Mouse (Mus musculus) ES-Bruce4 (cell line): ENCODE data around the gene Ccdc84. TPM values are rescaled to one million over a fixed set of nuclear protein-coding genes. Genes with fewer than 3 reads are reported as not detected.

Experiments used
- H3K27ac ChIP-seq: 2 replicates; pipeline ENCODE4 v1.5.1; 2012; ENCODE audit warnings: low read length, inconsistent platforms; ENCODE audit not compliant: insufficient read depth
- H3K27me3 ChIP-seq: 2 replicates; pipeline ENCODE4 v1.6.1; 2012; ENCODE audit warnings: mild to moderate bottlenecking, low read length, inconsistent platforms; ENCODE audit not compliant: control insufficient read depth, poor library complexity, insufficient read depth, severe bottlenecking
- H3K36me3 ChIP-seq: 2 replicates; pipeline ENCODE4 v1.6.1; 2012; ENCODE audit warnings: inconsistent platforms, mild to moderate bottlenecking, low read length, moderate library complexity; ENCODE audit not compliant: control insufficient read depth, poor library complexity, insufficient read depth, severe bottlenecking
- H3K4me1 ChIP-seq: one replicate; pipeline ENCODE4 v1.8.1; 2011; ENCODE audit warnings: low read length; ENCODE audit not compliant: control insufficient read depth, insufficient read depth
- H3K4me3 ChIP-seq: 2 replicates; pipeline ENCODE4 v1.5.1; 2011; ENCODE audit warnings: low read depth, mild to moderate bottlenecking, low read length
- H3K9ac ChIP-seq: 2 replicates; pipeline ENCODE4 v1.6.1; 2012; ENCODE audit warnings: low read depth, mild to moderate bottlenecking, inconsistent platforms; ENCODE audit not compliant: poor library complexity, severe bottlenecking
- H3K9me3 ChIP-seq: replicated peaks from 2 replicates; pipeline ENCODE4 v1.6.1; 2012; ENCODE audit warnings: mild to moderate bottlenecking, low read length, inconsistent platforms; ENCODE audit not compliant: control insufficient read depth, poor library complexity, insufficient read depth, severe bottlenecking
- CTCF ChIP-seq: IDR thresholded peaks from one replicate; pipeline ENCODE4 v1.8.1; 2011; ENCODE audit warnings: low read depth, low read length
- EP300 ChIP-seq: IDR thresholded peaks from 2 replicates; pipeline ENCODE4 v1.6.1; 2011; ENCODE audit warnings: low read depth, low read length; ENCODE audit not compliant: insufficient read depth
- POLR2A ChIP-seq: IDR thresholded peaks from one replicate; pipeline ENCODE4 v1.8.1; 2011; ENCODE audit warnings: low read length; ENCODE audit not compliant: insufficient read depth
- polyA plus RNA-seq: library from polyadenylated mRNA; stranded (reverse); fragments of >200 nt; gene quantifications from 2 replicates; pipeline ENCODE4 v1.2.4, GENCODE M21; 2011; ENCODE audit warnings: low read depth; ENCODE audit not compliant: missing spikeins, insufficient read depth, insufficient read length

The Ccdc84 gene
- polyA plus RNA-seq, 1 experiment = 14.3 TPM

DNA sequence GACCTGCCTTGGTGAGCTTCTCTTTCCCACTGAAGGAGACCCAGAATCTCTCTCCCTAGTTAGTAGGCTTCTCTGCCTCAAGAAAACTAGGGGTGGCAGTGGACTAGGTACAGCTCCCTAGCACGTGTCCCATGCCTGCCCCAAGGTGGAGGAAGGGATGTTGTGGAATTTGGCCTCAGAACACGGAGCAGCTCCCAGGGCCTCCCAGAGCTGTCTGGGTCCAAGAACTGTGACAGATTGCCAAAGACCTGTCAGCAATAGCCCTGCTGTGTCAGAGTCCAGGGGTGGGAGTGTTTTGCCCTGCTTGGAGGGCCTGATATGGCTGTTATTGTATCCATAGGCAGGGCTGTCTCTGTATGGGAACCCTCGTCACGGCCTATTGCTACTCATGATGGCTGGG lies 17.3 kb downstream of the Ccdc84 start:
- H3K27ac ChIP-seq = no peak overlapping the region
- no peaks in the 10 kb centered on the region for H3K4me1 ChIP-seq
- TF ChIP-seq POLR2A (no peak), CTCF (no peak), EP300 (no peak)
- H3K4me3 ChIP-seq = no peak overlapping the region
- H3K9ac ChIP-seq = no peak overlapping the region
- peaks cover 15% of the 10 kb centered on the region for H3K36me3 ChIP-seq
- no peaks in the 10 kb centered on the region for H3K27me3 ChIP-seq
- no peaks in the 10 kb centered on the region for H3K9me3 ChIP-seq

DNA sequence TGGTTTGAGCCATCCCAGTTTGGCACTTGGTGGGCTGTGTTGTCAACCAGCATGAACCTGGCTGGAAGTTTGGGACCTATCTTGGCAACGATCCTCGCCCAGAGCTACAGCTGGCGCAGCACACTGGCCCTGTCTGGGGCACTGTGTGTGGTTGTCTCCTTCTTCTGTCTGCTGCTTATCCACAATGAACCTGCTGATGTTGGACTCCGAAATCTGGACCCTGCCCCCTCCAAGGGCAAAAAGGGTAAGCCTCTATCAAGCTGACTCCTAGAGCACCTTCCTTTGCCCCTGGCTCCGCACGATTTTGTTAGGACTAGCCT lies 18.6 kb downstream of the Ccdc84 start:
- peaks cover 15% of the 10 kb centered on the region for H3K36me3 ChIP-seq
- no peaks in the 10 kb centered on the region for H3K9me3 ChIP-seq
- TF ChIP-seq EP300 (no peak), CTCF (no peak)
- H3K27ac ChIP-seq = no peak overlapping the region
- H3K27me3 ChIP-seq = no peaks in the 10 kb centered on the region
- H3K9ac ChIP-seq = no peak overlapping the region
- H3K4me1 ChIP-seq = no peaks in the 10 kb centered on the region
- H3K4me3 ChIP-seq = no peak overlapping the region

DNA sequence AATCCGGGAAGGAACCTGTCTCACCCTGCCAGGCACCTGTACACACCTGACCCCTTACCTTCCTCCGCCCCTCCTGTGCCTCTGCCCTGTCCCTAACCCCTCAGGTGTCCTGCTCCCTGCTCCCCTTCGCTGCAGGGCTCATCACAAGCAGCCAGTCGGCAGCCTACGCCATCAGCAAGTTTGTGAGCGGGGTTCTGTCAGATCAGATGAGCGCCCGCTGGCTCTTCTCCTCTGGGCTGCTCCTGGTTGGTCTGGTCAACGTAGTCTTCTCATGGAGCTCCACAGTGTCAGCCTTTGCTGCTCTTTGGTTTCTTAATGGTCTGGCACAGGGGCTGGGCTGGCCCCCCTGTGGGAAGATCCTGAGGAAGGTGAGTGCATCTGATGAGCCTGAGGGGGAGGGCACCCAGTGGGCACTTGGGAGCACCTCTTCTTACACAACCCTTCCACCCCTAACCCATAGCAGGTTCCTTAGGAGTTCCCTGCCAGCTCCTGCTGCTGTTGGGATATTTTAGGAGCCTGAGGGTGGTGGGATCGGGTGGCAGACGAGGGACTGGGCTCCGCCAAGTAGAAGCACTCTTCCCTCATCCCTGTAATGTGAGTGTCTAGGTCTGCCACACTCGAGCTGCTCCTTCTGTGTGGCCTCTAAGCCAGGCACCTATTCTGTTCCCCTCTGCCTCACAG lies 19.1 kb downstream of the Ccdc84 start:
- no peaks in the 10 kb centered on the region for H3K27me3 ChIP-seq
- no peak overlapping the region for H3K4me3 ChIP-seq
- H3K27ac ChIP-seq = no peak overlapping the region
- no peaks in the 10 kb centered on the region for H3K9me3 ChIP-seq
- TF ChIP-seq CTCF (no peak), POLR2A (no peak), EP300 (no peak)
- H3K36me3 ChIP-seq = peaks cover 13% of the 10 kb centered on the region
- H3K9ac ChIP-seq = no peak overlapping the region
- no peaks in the 10 kb centered on the region for H3K4me1 ChIP-seq

DNA sequence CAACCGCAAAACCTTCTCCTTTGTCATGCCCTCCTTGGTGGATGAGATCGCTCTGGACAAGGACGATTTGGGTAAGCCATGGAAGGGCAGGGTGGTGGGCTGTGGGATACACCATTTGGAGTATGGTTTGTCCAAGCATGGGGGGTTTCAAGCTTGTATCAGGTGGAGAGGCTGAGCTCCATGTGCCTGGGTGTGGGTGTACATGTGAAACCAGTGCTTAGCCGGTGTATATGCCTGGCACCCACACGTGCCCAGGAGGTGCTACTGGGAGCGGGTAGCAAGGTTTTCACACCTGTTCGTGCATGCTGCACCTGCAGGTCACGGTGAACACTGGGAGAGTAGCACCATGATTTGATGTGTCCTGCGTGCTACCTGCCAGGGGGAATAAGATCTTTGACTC lies 19.8 kb downstream of the Ccdc84 start:
- Histone ChIP-seq H3K4me1 (no peaks in the 10 kb centered on the region), H3K4me3 (no peak overlapping the region), H3K36me3 (peaks cover 8% of the 10 kb centered on the region; the same call in 1 of the 2 replicates), H3K9ac (no peak overlapping the region), H3K27me3 (no peaks in the 10 kb centered on the region), H3K9me3 (no peaks in the 10 kb centered on the region), H3K27ac (no peak overlapping the region)
- TF ChIP-seq CTCF (no peak), EP300 (no peak), POLR2A (no peak)

DNA sequence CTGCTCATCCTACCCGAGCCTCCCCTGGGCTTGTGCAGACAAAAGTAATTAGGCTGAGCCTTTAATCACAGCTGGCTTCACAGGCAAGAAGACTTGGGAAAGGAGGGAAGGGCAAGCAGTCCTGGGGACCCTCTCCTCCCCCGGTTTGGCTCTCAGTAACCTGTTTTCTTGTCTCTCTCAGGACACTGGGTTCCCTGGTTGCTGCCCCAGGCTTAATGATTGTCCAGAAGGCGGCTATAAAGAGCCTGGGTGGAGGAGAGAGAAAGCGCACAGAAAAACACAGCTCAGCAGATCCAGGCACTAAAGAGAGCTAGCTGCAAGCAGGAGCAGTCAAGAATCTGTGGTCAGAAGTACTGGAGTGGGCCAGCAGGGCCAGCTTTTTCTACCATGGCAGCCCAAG lies 20.3 kb downstream of the Ccdc84 start:
- H3K27ac ChIP-seq = no peak overlapping the region
- H3K27me3 ChIP-seq = no peaks in the 10 kb centered on the region
- H3K4me3 ChIP-seq = no peak overlapping the region
- H3K4me1 ChIP-seq = no peaks in the 10 kb centered on the region
- no peak overlapping the region for H3K9ac ChIP-seq
- 0 out of 2 replicates have a peak, but pooled peaks cover 4% of the 10 kb centered on the region for H3K36me3 ChIP-seq
- no peak for TF ChIP-seq CTCF
- TF ChIP-seq EP300 = no peak
- TF ChIP-seq POLR2A = no peak
- H3K9me3 ChIP-seq = no peaks in the 10 kb centered on the region

DNA sequence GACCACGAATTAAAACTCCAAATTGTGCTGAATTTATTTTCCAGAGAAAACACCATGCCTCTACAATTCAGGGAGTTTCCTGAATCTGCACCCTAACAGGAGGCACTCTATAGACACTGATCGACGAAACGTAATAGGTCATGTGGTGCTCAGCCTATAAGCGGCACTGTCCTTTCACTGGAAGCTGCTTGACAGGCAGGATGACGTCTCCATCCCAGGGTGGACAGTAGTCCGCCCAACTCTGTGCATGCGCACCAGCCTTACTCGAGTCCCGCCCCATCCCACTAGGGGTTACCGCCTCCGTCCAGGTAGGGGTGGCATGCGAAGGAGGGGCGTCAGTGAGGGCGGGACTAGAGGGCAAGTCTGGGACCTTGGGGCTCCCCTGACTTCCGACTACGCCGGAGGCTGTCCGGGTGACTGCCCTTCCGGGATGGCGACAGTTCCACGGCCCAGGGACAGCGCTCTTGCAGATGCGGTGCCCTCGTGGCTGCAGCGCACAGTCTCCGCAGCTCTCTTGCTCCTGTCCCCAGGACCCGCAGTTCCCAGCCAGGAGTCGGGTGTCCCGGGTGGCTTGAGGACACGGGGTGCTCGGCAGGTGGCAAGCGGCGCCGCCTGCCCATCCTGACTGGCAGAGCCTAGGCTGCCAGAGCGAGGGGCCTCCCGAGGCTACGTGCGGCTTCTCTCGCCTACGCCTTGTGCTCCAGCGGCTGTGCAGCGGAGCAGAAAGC lies 21.5 kb downstream of the Ccdc84 start, which contains the start of gene Slc37a4:
Slc37a4 (plus strand) TSS at position 169 of the 728 bp plus-strand sequence.
- peak within 1 kb of the TSS; percentile 56 for H3K9ac ChIP-seq
- TF ChIP-seq CTCF = no peak
- 0 out of 2 replicates have a peak, but pooled peaks have one; percentile 25 for TF ChIP-seq EP300
- TF ChIP-seq POLR2A = no peak
- H3K9me3 ChIP-seq = no peaks in the 10 kb centered on the region
- no peaks in the 10 kb centered on the region for H3K4me1 ChIP-seq
- H3K27ac ChIP-seq = no peak within 1 kb of the TSS
- peak within 1 kb of the TSS; percentile 85 for H3K4me3 ChIP-seq
- H3K36me3 ChIP-seq = no peaks in the 10 kb centered on the region
- no peaks in the 10 kb centered on the region for H3K27me3 ChIP-seq
